Mouse (Mus musculus) forebrain, embryonic 15.5 days (tissue): ENCODE measurements around the gene Gm17334. TPM values are rescaled to one million over a fixed set of nuclear protein-coding genes. Genes with fewer than 3 reads are reported as not detected.

Source experiments
- ATAC-seq: fragments of 200-750 bp; cut with Nextera tagmentation; replicated peaks from 2 replicates; pipeline ENCODE4 v1.8.0; 2017; ENCODE audit warnings: mild to moderate bottlenecking, moderate TSS enrichment, moderate library complexity
- H3K27ac ChIP-seq: fragments of 300-500 bp; sonication (generic); replicated peaks from 2 replicates; pipeline ENCODE4 v1.5.1; 2015; ENCODE audit warnings: mild to moderate bottlenecking, inconsistent platforms
- H3K27me3 ChIP-seq: fragments of 300-500 bp; sonication (generic); 2 replicates; pipeline ENCODE4 v1.6.1; 2015; ENCODE audit warnings: inconsistent platforms
- H3K36me3 ChIP-seq: fragments of 300-500 bp; sonication (generic); 2 replicates; pipeline ENCODE4 v1.6.1; 2015; ENCODE audit warnings: mild to moderate bottlenecking, inconsistent platforms
- H3K4me1 ChIP-seq: fragments of 300-500 bp; sonication (generic); 2 replicates; pipeline ENCODE4 v1.6.1; 2015; ENCODE audit warnings: inconsistent platforms
- H3K4me2 ChIP-seq: fragments of 300-500 bp; sonication (generic); replicated peaks from 2 replicates; pipeline ENCODE4 v1.6.1; 2015; ENCODE audit warnings: mild to moderate bottlenecking, inconsistent platforms
- H3K4me3 ChIP-seq: fragments of 300-500 bp; sonication (generic); 2 replicates; pipeline ENCODE4 v1.5.1; 2015; ENCODE audit warnings: mild to moderate bottlenecking, inconsistent platforms
- H3K9ac ChIP-seq: fragments of 300-500 bp; sonication (generic); replicated peaks from 2 replicates; pipeline ENCODE4 v1.6.1; 2015; ENCODE audit warnings: mild to moderate bottlenecking, inconsistent platforms
- H3K9me3 ChIP-seq: fragments of 300-500 bp; sonication (generic); 2 replicates; pipeline ENCODE4 v1.6.1; 2016; ENCODE audit warnings: inconsistent platforms
- WGBS: fragments of 180-500 bp; shearing (Covaris S2); methylation state at CpG from one replicate; pipeline ENCODE4 v1.1.7; 2015; ENCODE audit warnings: mixed read lengths; 5-methylcytosine and 5-hydroxymethylcytosine counted together
- polyA plus RNA-seq: library from polyadenylated mRNA; unstranded; fragments of >200 nt; fragmentation: Nextera tagmentation; extraction: Ambion mirVana; gene quantifications from 2 replicates; pipeline ENCODE4 v1.2.1, GENCODE M21; 2015

The Gm17334 gene
- polyA plus RNA-seq, 1 experiment from 2014 or later = not detected

- WGBS = 51% methylated on average over 5 of the region's 5 CpGs
- no peaks in the 10 kb centered on the region for H3K27me3 ChIP-seq
- H3K4me3 ChIP-seq = no peak overlapping the region
- no peak for ATAC-seq
- no peak overlapping the region for H3K27ac ChIP-seq
- no peak overlapping the region for H3K9ac ChIP-seq
- H3K4me1 ChIP-seq = no peaks in the 10 kb centered on the region
- no peaks in the 10 kb centered on the region for H3K36me3 ChIP-seq
- H3K9me3 ChIP-seq = no peaks in the 10 kb centered on the region
- no peak overlapping the region for H3K4me2 ChIP-seq
Observed at GRCm38 (mm10) chr11:53809354-53809753, 36.4 kb upstream of the Gm17334 start.

GRCm38 (mm10) chr11:53805786-53806185, 32.8 kb upstream of the Gm17334 start:
- 76% methylated on average over 9 of the region's 9 CpGs for WGBS
- no peaks in the 10 kb centered on the region for H3K27me3 ChIP-seq

GRCm38 (mm10) chr11:53804569-53805344, 31.8 kb upstream of the Gm17334 start:
- Histone ChIP-seq H3K27ac (no peak overlapping the region), H3K9ac (no peak overlapping the region), H3K4me1 (no peaks in the 10 kb centered on the region), H3K36me3 (no peaks in the 10 kb centered on the region), H3K4me3 (no peak overlapping the region), H3K4me2 (no peak overlapping the region), H3K9me3 (no peaks in the 10 kb centered on the region), H3K27me3 (no peaks in the 10 kb centered on the region)
- WGBS = 90% methylated on average over 14 of the region's 14 CpGs
- no peak for ATAC-seq

More at GRCm38 (mm10) chr11:53805786-53806185, 32.8 kb upstream of the Gm17334 start:
- H3K9me3 ChIP-seq = no peaks in the 10 kb centered on the region
- ATAC-seq = no peak
- H3K4me3 ChIP-seq = no peak overlapping the region
- no peak overlapping the region for H3K27ac ChIP-seq
- no peak overlapping the region for H3K4me2 ChIP-seq
- H3K9ac ChIP-seq = no peak overlapping the region
- no peaks in the 10 kb centered on the region for H3K36me3 ChIP-seq
- no peaks in the 10 kb centered on the region for H3K4me1 ChIP-seq

GRCm38 (mm10) chr11:53803494-53803893, 30.5 kb upstream of the Gm17334 start:
- no peaks in the 10 kb centered on the region for H3K27me3 ChIP-seq
- H3K9me3 ChIP-seq = no peaks in the 10 kb centered on the region
- H3K4me3 ChIP-seq = no peak overlapping the region
- no peak for ATAC-seq
- WGBS = 86% methylated on average over 6 of the region's 6 CpGs
- H3K9ac ChIP-seq = no peak overlapping the region
- H3K4me1 ChIP-seq = no peaks in the 10 kb centered on the region
- H3K36me3 ChIP-seq = no peaks in the 10 kb centered on the region
- H3K4me2 ChIP-seq = no peak overlapping the region
- H3K27ac ChIP-seq = no peak overlapping the region

GRCm38 (mm10) chr11:53803093-53803492, 30.1 kb upstream of the Gm17334 start:
- no peak for ATAC-seq
- no peaks in the 10 kb centered on the region for H3K27me3 ChIP-seq
- H3K4me3 ChIP-seq = no peak overlapping the region
- H3K9ac ChIP-seq = no peak overlapping the region
- no peak overlapping the region for H3K4me2 ChIP-seq
- H3K9me3 ChIP-seq = no peaks in the 10 kb centered on the region
- 89% methylated on average over 12 of the region's 12 CpGs for WGBS
- H3K4me1 ChIP-seq = no peaks in the 10 kb centered on the region
- no peak overlapping the region for H3K27ac ChIP-seq
- H3K36me3 ChIP-seq = no peaks in the 10 kb centered on the region

- 92% methylated on average over 5 of the region's 5 CpGs for WGBS
- no peak for ATAC-seq
- no peaks in the 10 kb centered on the region for H3K27me3 ChIP-seq
Observed at GRCm38 (mm10) chr11:53800975-53801374, 28.0 kb upstream of the Gm17334 start.

GRCm38 (mm10) chr11:53800036-53800435, 27.0 kb upstream of the Gm17334 start:
- no peak overlapping the region for H3K9ac ChIP-seq
- no peaks in the 10 kb centered on the region for H3K4me1 ChIP-seq
- WGBS = 67% methylated on average over 4 of the region's 4 CpGs
- no peak for ATAC-seq
- H3K27ac ChIP-seq = no peak overlapping the region
- no peaks in the 10 kb centered on the region for H3K9me3 ChIP-seq
- no peaks in the 10 kb centered on the region for H3K36me3 ChIP-seq
- no peaks in the 10 kb centered on the region for H3K27me3 ChIP-seq
- no peak overlapping the region for H3K4me2 ChIP-seq
- H3K4me3 ChIP-seq = no peak overlapping the region

More at GRCm38 (mm10) chr11:53800975-53801374, 28.0 kb upstream of the Gm17334 start:
- Histone ChIP-seq H3K4me3 (no peak overlapping the region), H3K36me3 (no peaks in the 10 kb centered on the region), H3K4me2 (no peak overlapping the region), H3K9me3 (no peaks in the 10 kb centered on the region), H3K9ac (no peak overlapping the region), H3K27ac (no peak overlapping the region), H3K4me1 (no peaks in the 10 kb centered on the region)

GRCm38 (mm10) chr11:53798041-53798711, 25.2 kb upstream of the Gm17334 start:
- no peak for ATAC-seq
- no peaks in the 10 kb centered on the region for H3K9me3 ChIP-seq
- no peak overlapping the region for H3K4me2 ChIP-seq
- 0 out of 2 replicates have a peak, but pooled peaks cover 1% of the 10 kb centered on the region for H3K4me1 ChIP-seq
- H3K27ac ChIP-seq = no peak overlapping the region
- H3K9ac ChIP-seq = no peak overlapping the region
- H3K27me3 ChIP-seq = no peaks in the 10 kb centered on the region
- H3K36me3 ChIP-seq = no peaks in the 10 kb centered on the region
- 89% methylated on average over 10 of the region's 10 CpGs for WGBS
- H3K4me3 ChIP-seq = no peak overlapping the region

- Histone ChIP-seq H3K27me3 (no peaks in the 10 kb centered on the region), H3K27ac (no peak overlapping the region), H3K36me3 (no peaks in the 10 kb centered on the region), H3K4me2 (no peak overlapping the region), H3K4me1 (0 out of 2 replicates have a peak, but pooled peaks cover 7% of the 10 kb centered on the region), H3K9ac (no peak overlapping the region), H3K9me3 (no peaks in the 10 kb centered on the region), H3K4me3 (no peak overlapping the region)
- 60% methylated on average over 6 of the region's 6 CpGs for WGBS
- ATAC-seq = no peak
Observed at GRCm38 (mm10) chr11:53797386-53797920, 24.5 kb upstream of the Gm17334 start.

GRCm38 (mm10) chr11:53796409-53797151, 23.6 kb upstream of the Gm17334 start:
- Histone ChIP-seq H3K36me3 (no peaks in the 10 kb centered on the region), H3K27me3 (no peaks in the 10 kb centered on the region), H3K27ac (no peak overlapping the region), H3K9me3 (no peaks in the 10 kb centered on the region), H3K9ac (no peak overlapping the region), H3K4me3 (no peak overlapping the region), H3K4me1 (0 out of 2 replicates have a peak, but pooled peaks cover 7% of the 10 kb centered on the region), H3K4me2 (no peak overlapping the region)
- ATAC-seq = no peak
- 70% methylated on average over 12 of the region's 12 CpGs for WGBS

GRCm38 (mm10) chr11:53795813-53796212, 22.8 kb upstream of the Gm17334 start:
- Histone ChIP-seq H3K36me3 (no peaks in the 10 kb centered on the region), H3K4me1 (0 out of 2 replicates have a peak, but pooled peaks cover 7% of the 10 kb centered on the region), H3K27me3 (no peaks in the 10 kb centered on the region), H3K27ac (no peak overlapping the region), H3K4me2 (no peak overlapping the region), H3K9ac (no peak overlapping the region), H3K9me3 (no peaks in the 10 kb centered on the region), H3K4me3 (no peak overlapping the region)
- 84% methylated on average over 8 of the region's 8 CpGs for WGBS
- ATAC-seq = no peak
